Mouse (Mus musculus): ENCODE data around the gene Gm6525.

DNA sequence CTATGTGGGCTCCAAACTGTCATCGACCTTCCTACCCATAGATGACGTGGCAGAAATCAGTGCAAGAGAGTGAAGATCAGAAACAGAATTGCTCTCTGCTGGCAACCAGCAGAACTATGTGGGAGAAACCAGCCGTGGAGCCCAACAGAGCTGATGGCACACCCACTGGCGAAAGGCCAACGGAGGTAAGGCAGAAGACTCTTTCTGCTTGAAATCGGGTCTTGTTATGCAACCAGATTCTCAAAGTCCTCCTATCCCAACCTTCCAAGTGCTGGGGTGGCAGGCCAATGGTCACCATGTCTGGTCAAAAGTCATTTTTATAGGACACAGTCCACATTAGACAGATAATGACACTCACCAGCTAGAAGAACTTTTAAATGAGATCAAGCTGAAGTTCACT lies 40.6 kb downstream of the Gm6525 start:
- TF ChIP-seq CTCF (IDR thresholded peaks at IDR 0.05; ENCODE audit: extremely low read depth, insufficient read depth, low read length), result no peak
- TF ChIP-seq POLR2A (IDR thresholded peaks at IDR 0.05; ENCODE audit: extremely low read depth, insufficient read depth, low read length), result no peak

Data from cortical plate, adult 2 months (tissue).